In the genomic region with DNA sequence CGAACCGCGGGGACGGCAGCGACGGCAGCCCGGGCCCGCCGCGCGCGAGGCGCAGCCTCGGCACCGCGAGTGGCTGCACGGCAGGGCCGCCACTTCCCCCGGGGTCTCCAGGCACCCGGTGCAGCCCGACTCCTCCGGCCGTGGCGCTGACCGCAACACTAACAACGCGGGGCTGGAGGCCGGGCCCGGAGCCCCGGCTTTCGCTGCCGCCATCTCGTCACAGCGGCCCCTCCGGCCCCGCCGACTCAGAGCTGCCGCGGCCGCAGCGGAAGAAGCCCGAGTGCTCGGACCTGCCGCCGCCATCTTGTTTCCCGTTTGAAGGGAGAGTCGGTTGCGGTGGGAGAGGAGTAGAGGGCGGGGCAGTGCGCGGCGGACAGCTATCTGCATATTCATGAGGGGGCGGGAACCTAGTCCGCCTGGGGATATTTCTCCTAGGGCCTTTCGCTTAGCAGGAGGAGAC, we compare ENCODE assay signal across 8 mouse cellular contexts. TPM values are rescaled to one million over a fixed set of nuclear protein-coding genes. Genes with fewer than 3 reads are reported as not detected.
A peak's percentile ranks its signal among the peaks of the same experiment; 100 is the strongest.
DNase-seq lines count a peak whose midpoint lies in the region; ATAC-seq lines count a peak whose summit lies in the region.

A gene (minus strand): TSS at position 317 of the 460 bp plus-strand sequence.

- ATAC-seq in intestine, embryonic 14.5 days (replicated peaks; ENCODE audit: low FRiP score, low TSS enrichment, low read depth): peak; percentile 93

- no peaks in the 10 kb centered on the region for H3K36me3 ChIP-seq in intestine, embryonic 14.5 days (ENCODE audit: control insufficient read depth, insufficient read depth, low read length)

- H3K4me3 ChIP-seq in intestine, embryonic 14.5 days (ENCODE audit: low read depth, low read length): peak within 1 kb of the TSS; percentile 88

- H3K4me2 ChIP-seq in intestine, embryonic 14.5 days (ENCODE audit: low read length): peak within 1 kb of the TSS; percentile 64

- H3K9ac ChIP-seq in intestine, embryonic 14.5 days (ENCODE audit: low read length): peak within 1 kb of the TSS; percentile 98

- no peaks in the 10 kb centered on the region for H3K27me3 ChIP-seq in intestine, embryonic 14.5 days (replicated peaks; ENCODE audit: control insufficient read depth, insufficient read depth, low read length)

- H3K27ac ChIP-seq in intestine, embryonic 14.5 days (ENCODE audit: low read depth): peak within 1 kb of the TSS; percentile 97

- peak; percentile 87 for DNase-seq in adipocyte (ENCODE audit: low spot score)
- peak; percentile 94 for DNase-seq in embryo, embryonic 10 days (ENCODE audit: low spot score)
- DNase-seq in gastrocnemius, postnatal 10 days: peak; percentile 85
- DNase-seq in intestine, embryonic 14.5 days (ENCODE audit: low spot score): peak; percentile 90
- DNase-seq in left cerebral cortex, postnatal 14 days (ENCODE audit: low spot score in 2 of 2): peak; percentile 93 to 95
- DNase-seq in mesoderm, embryonic 11.5 days (ENCODE audit: low read depth, low spot score): peak; percentile 91
- DNase-seq in right cerebral cortex, postnatal 36 days (ENCODE audit: low spot score in 2 of 2): peak; percentile 92 to 93
- peak; percentile 91 for DNase-seq in yolk sac, embryonic 10.5 days (ENCODE audit: low spot score)

- peaks cover 13% of the 10 kb centered on the region; the same call in 1 of the 2 replicates for H3K4me1 ChIP-seq in intestine, embryonic 14.5 days (replicated peaks; ENCODE audit: control insufficient read depth, insufficient read depth, low read length)

- peaks cover 6% of the 10 kb centered on the region; the same call in 1 of the 2 replicates for H3K9me3 ChIP-seq in intestine, embryonic 14.5 days (ENCODE audit: control insufficient read depth, low read length)

- intact Hi-C loops in left cerebral cortex, postnatal 14 days (cut with DNase I): loop anchor here (5.0 kb wide), 1 partner anchor 53 kb away; no protein-coding TSS in a partner anchor

- WGBS in intestine, embryonic 14.5 days: 0% methylated on average over 48 of the region's 55 CpGs

RNA-seq across cellular contexts. Expression of the gene that starts here (rescaled TPM):
- total RNA-seq in gastrocnemius, postnatal 10 days (2021): 10 to 100 TPM in 1 of 2 experiments, 1 to 10 TPM in 1; 9.2 to 10.5 TPM
- polyA plus RNA-seq in intestine, embryonic 14.5 days (2014; fragmentation: Nextera tagmentation; extraction: Ambion mirVana): 5.8 and 6.7 TPM in 2 replicates
- 10 to 100 TPM; 39.3 to 52.1 TPM for total RNA-seq in left cerebral cortex, postnatal 14 days (2021)

Comparison
In these comparisons a context has a peak if more than half of its experiments do, and no peak if none do; other contexts are left out.
1. Peak in every context shown above with its lines: DNase-seq, ATAC-seq, H3K4me3 ChIP-seq and H3K27ac ChIP-seq.